Mouse (Mus musculus) ES-Bruce4 (cell line): ENCODE data around the gene Hba-a2.

Experiments
- CTCF ChIP-seq: IDR thresholded peaks from one replicate; pipeline ENCODE4 v1.8.1; 2011; ENCODE audit warnings: low read depth, low read length
- EP300 ChIP-seq: IDR thresholded peaks from 2 replicates; pipeline ENCODE4 v1.6.1; 2011; ENCODE audit warnings: low read depth, low read length; ENCODE audit not compliant: insufficient read depth

DNA sequence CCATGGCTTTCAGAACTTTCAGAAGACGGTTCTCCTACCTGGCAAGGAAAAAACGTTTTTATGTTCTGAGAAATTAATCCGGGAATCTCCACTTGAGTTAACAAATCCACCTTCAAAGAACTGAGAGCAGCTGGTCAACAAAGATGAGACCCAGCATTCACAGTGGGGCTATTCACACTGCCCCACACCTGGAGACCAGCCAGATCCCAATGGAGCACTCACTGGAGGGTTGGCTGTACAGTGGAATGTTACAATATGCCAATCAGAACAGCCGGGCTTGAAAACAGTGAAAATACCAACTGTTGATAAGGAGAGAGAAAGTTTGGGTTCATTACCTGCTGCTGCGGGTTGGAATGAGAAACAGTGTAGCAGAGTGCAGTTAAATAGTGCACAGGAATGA is 35.6 kb downstream of the Hba-a2 start:
- no peak for TF ChIP-seq EP300
- no peak for TF ChIP-seq CTCF
